Mouse (Mus musculus) heart, embryonic 11.5 days (tissue): ENCODE measurements around the gene Lonp1. TPM values are rescaled to one million over a fixed set of nuclear protein-coding genes. Genes with fewer than 3 reads are reported as not detected.

Experiments
- ATAC-seq: fragments of 200-750 bp; cut with Nextera tagmentation; replicated peaks from 2 replicates; pipeline ENCODE4 v1.8.0; 2017; ENCODE audit warnings: moderate library complexity; ENCODE audit not compliant: insufficient number of reproducible peaks, low FRiP score, low TSS enrichment
- H3K27ac ChIP-seq: fragments of 300-500 bp; sonication (generic); 2 replicates; pipeline ENCODE4 v1.5.1; 2014; ENCODE audit warnings: mild to moderate bottlenecking, low read depth, low read length
- H3K27me3 ChIP-seq: fragments of 300-500 bp; sonication (generic); 2 replicates; pipeline ENCODE4 v1.6.1; 2014; ENCODE audit warnings: mild to moderate bottlenecking, low read length, mixed read lengths; ENCODE audit not compliant: control insufficient read depth, insufficient read depth
- H3K36me3 ChIP-seq: fragments of 300-500 bp; sonication (generic); 2 replicates; pipeline ENCODE4 v1.6.1; 2014; ENCODE audit warnings: mild to moderate bottlenecking, low read length, moderate library complexity, mixed read lengths; ENCODE audit not compliant: control insufficient read depth, insufficient read depth
- H3K4me1 ChIP-seq: fragments of 300-500 bp; sonication (generic); 2 replicates; pipeline ENCODE4 v1.6.1; 2014; ENCODE audit warnings: low read length; ENCODE audit not compliant: control insufficient read depth, insufficient read depth
- H3K4me2 ChIP-seq: fragments of 300-500 bp; sonication (generic); 2 replicates; pipeline ENCODE4 v1.6.1; 2014; ENCODE audit warnings: mild to moderate bottlenecking, moderate library complexity
- H3K4me3 ChIP-seq: fragments of 300-500 bp; sonication (generic); 2 replicates; pipeline ENCODE4 v1.5.1; 2014; ENCODE audit warnings: low read depth, low read length
- H3K9ac ChIP-seq: fragments of 300-500 bp; sonication (generic); 2 replicates; pipeline ENCODE4 v1.6.1; 2014; ENCODE audit warnings: mild to moderate bottlenecking, low read depth, low read length, moderate library complexity
- H3K9me3 ChIP-seq: fragments of 300-500 bp; sonication (generic); replicated peaks from 2 replicates; pipeline ENCODE4 v1.6.1; 2016; ENCODE audit warnings: low read length; ENCODE audit not compliant: control insufficient read depth
- WGBS: fragments of 180-500 bp; shearing (Covaris S2); extraction: QIAGEN DNeasy Blood & Tissue Kit; methylation state at CpG from one replicate; pipeline ENCODE4 v1.1.7; 2014; ENCODE audit not compliant: insufficient replicate concordance; 5-methylcytosine and 5-hydroxymethylcytosine counted together
- polyA plus RNA-seq: library from polyadenylated mRNA; unstranded; fragments of >200 nt; fragmentation: Nextera tagmentation; extraction: Ambion mirVana; gene quantifications from 2 replicates; pipeline ENCODE4 v1.2.1, GENCODE M21; 2014

The Lonp1 gene
- polyA plus RNA-seq = 54.1 and 62.2 TPM in 2 replicates

DNA sequence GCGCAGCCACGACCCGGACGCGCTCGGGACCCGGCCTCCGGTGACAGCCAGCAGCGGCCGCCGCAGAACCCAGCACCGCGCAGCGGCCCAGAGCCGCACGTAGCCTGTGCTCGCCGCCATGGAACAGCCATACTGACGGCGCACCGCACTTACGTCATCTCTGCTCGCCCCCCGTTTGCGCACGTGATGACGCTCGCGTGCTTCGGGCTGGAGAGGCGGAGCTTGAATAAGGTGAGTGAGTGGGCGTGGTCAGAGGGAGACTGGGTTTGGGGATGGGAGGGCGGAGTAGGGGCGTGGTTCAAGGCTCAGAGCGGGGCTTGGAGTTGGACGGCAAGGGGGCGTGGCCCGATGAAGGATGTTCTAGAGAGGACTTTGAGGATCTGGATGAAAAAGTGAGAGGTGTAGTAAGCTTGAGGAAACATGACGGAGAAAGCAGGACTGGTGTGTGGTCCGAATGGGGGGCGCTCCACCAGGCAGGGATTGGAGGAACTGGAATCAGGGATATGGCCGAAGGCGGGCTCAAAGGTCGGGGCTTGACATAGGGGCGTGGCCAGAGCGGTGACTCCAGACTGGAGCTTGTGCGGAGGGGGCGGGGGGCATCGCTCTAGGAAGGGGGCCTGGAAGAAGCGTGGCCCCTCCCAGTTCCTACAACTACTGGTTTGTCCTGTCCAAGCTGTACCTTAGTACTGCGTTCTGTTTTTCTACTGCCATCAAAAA is at the start of gene Lonp1:
TSS of gene Lonp1 (minus strand) at position 134 of the 717 bp plus-strand sequence.
- WGBS = under 1% methylated on average over 51 of the region's 51 CpGs
- peaks cover 16% of the 10 kb centered on the region for H3K4me1 ChIP-seq
- H3K4me2 ChIP-seq = peak within 1 kb of the TSS; percentile 96
- H3K4me3 ChIP-seq = peak within 1 kb of the TSS; percentile 80
- H3K27me3 ChIP-seq = no peaks in the 10 kb centered on the region
- peak within 1 kb of the TSS; percentile 38 for H3K27ac ChIP-seq
- ATAC-seq = peak; percentile 92
- peaks cover 5% of the 10 kb centered on the region; the same call in 1 of the 2 replicates for H3K36me3 ChIP-seq
- peak within 1 kb of the TSS; percentile 81 for H3K9ac ChIP-seq
- H3K9me3 ChIP-seq = no peaks in the 10 kb centered on the region

DNA sequence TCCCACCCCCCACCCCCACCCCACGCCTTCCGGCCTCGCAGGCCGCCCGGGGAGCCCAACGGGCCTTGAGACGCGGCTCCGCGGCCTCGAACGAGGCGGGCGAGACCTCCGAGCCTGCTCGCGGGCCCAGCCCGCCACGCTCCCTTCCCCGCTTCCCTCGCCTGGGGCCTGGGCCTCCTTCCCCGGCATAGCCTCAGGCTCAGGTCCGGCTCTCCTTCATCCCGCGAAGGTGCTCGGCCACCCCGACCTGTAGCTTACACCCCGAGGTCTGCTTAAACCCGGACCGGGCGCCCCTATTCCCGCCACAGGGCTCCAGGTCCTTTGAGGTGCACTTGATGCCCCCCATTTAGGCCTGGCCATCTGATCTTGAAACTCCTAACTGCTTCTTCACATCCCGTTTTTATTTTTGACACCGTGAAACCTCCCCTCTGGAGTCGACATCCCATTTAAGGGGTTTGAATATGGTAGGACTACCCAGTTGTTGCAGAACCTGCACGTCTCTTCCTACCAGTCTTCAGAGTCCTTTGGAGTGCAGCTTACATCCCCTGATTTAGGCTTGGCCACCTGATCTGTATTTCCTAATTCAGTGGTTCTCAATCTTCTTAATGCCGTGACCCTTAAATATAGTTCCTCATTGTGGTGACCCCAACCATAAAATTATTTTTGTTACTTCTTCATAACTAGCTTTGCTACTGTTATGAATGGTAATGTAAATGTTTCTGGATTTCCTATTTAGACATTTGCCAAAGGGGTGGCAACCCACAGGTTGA is 47.1 kb upstream of the Lonp1 start:
- ATAC-seq = no peak
- Histone ChIP-seq H3K36me3 (peaks cover 9% of the 10 kb centered on the region), H3K27me3 (no peaks in the 10 kb centered on the region), H3K4me3 (peak overlapping the region; percentile 91), H3K27ac (peak overlapping the region; percentile 85), H3K4me1 (peaks cover 16% of the 10 kb centered on the region), H3K9me3 (no peaks in the 10 kb centered on the region), H3K4me2 (peak overlapping the region; percentile 76), H3K9ac (peak overlapping the region; percentile 98)
- WGBS = 1% methylated on average over 37 of the region's 37 CpGs

DNA sequence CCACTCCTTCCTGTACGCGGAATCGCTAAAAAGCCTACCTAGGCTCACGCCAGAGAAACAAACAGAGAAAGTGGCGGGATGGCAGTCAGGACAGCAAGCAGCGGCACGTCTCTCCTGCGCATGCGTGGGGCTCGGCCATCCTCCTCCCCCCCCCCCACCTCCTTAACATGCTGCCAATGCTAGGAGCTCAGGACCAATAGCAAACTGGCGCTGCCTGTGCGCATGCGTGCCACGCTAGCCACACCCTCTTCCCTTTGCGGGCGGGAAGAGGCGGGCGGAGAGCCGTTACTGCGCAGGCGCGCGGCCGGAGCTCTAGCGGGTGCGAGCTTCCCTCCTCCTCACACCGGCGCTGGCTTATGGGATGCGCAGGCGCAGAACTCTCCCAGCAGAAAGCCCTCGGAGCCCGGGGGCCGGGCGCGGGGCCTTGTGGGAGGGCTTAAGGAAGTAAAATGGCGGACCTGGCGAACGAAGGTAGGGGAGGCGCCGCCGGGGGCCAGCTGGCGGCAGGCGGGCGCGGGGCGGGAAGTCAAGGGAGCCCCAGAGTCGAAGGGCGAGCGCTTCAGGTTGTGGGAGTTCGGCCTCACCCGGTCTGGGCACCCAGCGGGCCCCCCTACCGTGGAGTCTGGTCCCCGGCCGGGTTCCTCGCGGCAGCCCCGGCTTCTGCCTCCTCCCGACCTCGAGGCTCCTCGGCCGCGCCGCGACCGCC is 46.4 kb upstream of the Lonp1 start, which contains the start of gene Ranbp3:
TSS of gene Ranbp3 (plus strand) at position 354 of the 706 bp plus-strand sequence.
- under 1% methylated on average over 62 of the region's 66 CpGs for WGBS
- Histone ChIP-seq H3K4me2 (peak within 1 kb of the TSS; percentile 76), H3K9ac (peak within 1 kb of the TSS; percentile 98)

DNA sequence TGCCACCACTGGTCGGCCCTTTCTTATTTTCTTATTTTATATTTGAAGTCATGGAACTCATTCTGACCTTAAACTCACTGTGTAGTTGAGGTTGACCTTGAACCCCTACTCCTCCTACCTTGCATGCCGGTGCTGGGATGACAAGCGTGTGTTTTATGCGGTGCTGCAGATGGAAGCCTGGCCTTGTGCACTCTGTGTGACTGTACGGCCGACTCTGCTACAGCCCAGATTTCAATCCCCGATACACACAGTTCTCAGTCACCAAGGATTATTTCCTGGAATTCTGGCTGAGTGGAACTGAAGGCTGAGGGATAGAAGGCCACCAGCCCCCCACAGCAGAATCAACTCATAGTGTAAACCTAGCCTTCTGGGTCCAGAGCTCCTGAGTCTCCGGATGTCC is 43.1 kb upstream of the Lonp1 start:
- Histone ChIP-seq H3K27ac (no peak overlapping the region), H3K4me2 (no peak overlapping the region), H3K36me3 (no peaks in the 10 kb centered on the region), H3K27me3 (no peaks in the 10 kb centered on the region), H3K4me1 (peaks cover 9% of the 10 kb centered on the region), H3K9me3 (no peaks in the 10 kb centered on the region), H3K9ac (no peak overlapping the region), H3K4me3 (no peak overlapping the region)
- 82% methylated on average over 8 of the region's 8 CpGs for WGBS
- no peak for ATAC-seq

More for the DNA sequence above, 46.4 kb upstream of the Lonp1 start, which contains the start of gene Ranbp3:
- Histone ChIP-seq H3K9me3 (no peaks in the 10 kb centered on the region), H3K4me3 (peak within 1 kb of the TSS; percentile 91), H3K27me3 (no peaks in the 10 kb centered on the region), H3K4me1 (peaks cover 16% of the 10 kb centered on the region), H3K36me3 (peaks cover 9% of the 10 kb centered on the region), H3K27ac (peak within 1 kb of the TSS; percentile 85)
- peak; percentile 89 for ATAC-seq

DNA sequence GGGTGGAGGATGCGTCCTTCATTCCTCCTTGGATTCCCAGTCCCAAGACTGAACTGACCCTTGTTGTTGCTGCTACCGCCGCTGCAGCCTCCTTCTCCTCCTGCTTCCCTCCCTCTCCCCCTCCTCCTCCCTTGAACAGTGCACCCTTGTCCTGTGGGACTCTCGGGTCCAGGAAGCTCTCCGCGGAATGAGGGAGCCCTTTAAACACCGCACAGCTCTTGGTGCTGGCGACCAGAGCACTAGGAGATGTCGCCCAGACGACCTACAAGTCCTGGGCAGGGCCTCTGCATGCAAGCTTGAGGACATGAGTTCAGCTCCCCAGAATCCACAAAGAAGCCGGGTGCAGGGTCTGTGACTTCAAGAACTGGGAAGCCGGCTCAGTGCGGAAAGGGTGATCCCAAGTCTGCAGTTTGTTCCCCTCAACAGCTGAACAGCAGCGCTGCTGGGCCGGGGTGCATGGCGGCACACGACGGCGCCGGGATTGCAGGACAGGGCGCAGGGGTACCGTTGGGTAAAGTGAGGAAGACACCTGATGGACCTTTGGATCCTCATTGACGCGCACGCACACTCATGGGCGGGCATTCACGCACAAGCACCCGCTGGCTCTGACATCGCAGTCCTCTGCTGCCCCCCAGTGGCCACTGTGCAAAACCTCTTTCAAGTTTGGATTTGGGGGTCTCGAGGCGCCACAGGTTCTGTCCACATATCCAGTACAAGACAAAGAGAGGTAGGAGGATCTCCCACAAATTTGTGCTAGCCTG is 41.9 kb upstream of the Lonp1 start:
- 5% methylated on average over 31 of the region's 31 CpGs for WGBS
- H3K4me2 ChIP-seq = peak overlapping the region; percentile 87
- H3K27ac ChIP-seq = no peak overlapping the region
- no peaks in the 10 kb centered on the region for H3K36me3 ChIP-seq
- peaks cover 12% of the 10 kb centered on the region for H3K4me1 ChIP-seq
- H3K9me3 ChIP-seq = no peaks in the 10 kb centered on the region
- no peaks in the 10 kb centered on the region for H3K27me3 ChIP-seq
- H3K9ac ChIP-seq = peak overlapping the region; percentile 64
- ATAC-seq = no peak; the same call in 1 of the 2 replicates
- H3K4me3 ChIP-seq = peak overlapping the region; percentile 47

DNA sequence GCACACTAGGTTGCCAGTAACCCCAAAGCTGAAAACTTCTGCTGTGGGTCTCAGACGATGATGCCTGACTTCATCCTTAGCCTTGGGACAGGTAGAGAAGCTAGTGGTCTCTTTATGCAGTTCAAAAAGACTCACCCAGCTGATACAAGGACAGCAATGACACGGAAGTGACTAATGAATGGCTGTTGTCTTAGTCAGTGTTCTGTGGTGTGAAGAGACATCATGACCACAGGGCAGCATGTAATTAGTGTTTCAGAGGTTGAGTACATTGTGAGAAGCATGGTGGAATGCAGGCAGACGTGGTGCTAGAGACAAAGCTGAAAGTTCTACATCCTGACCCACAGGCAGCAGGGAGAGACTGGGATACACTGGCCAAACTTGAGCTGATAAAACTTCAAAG is 40.9 kb upstream of the Lonp1 start:
- Histone ChIP-seq H3K4me1 (peaks cover 12% of the 10 kb centered on the region), H3K4me2 (no peak overlapping the region), H3K9me3 (no peaks in the 10 kb centered on the region), H3K36me3 (no peaks in the 10 kb centered on the region), H3K27me3 (no peaks in the 10 kb centered on the region), H3K4me3 (no peak overlapping the region), H3K9ac (no peak overlapping the region), H3K27ac (no peak overlapping the region)
- no peak for ATAC-seq
- WGBS = 62% methylated on average over 3 of the region's 3 CpGs

DNA sequence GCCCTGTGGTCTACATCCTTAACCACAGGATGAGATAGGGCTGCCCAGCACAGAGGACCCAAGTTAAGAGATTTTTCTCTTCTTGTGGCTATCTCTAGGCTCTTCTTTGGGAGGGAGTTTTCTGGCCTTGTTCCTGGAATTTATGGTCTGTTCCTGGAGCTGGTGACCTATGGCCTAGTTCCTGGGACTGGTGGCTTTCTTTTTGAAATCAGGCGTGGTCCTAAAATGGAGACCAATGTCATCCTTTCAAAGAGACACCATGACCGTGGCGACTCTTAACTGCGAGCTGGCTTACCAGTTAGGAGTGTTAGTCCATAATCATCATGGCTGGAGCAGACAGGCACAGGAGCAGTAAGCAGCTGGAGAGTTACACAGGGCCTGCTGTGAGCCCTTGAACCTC is 39.7 kb upstream of the Lonp1 start:
- no peak overlapping the region for H3K27ac ChIP-seq
- H3K4me3 ChIP-seq = no peak overlapping the region
- WGBS = 88% methylated on average over 4 of the region's 4 CpGs
- no peaks in the 10 kb centered on the region for H3K36me3 ChIP-seq
- no peak overlapping the region for H3K4me2 ChIP-seq
- H3K4me1 ChIP-seq = peaks cover 9% of the 10 kb centered on the region
- H3K9me3 ChIP-seq = no peaks in the 10 kb centered on the region
- ATAC-seq = no peak
- H3K27me3 ChIP-seq = no peaks in the 10 kb centered on the region
- H3K9ac ChIP-seq = no peak overlapping the region

DNA sequence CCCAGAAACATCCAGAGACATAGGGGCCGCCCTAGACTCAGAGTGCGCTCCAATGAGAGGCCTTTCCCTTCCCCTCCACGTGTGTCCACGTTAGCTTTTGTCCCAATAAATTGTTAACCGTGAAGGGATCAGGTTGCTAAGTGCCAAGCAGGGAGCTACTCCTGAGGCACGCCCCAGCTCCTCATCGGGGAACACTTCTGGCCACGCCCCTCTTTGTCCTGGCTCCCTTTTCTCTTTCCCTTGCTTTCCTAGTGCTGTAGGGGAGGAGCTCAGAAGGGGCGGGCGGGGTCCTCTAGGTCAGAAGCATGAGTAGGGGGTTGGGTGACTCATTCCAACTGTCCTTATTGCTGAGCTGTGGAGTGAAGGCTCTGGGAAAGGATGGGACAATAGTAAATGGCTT is 37.6 kb upstream of the Lonp1 start:
- Histone ChIP-seq H3K9ac (peak overlapping the region; percentile 63; the same call in 1 of the 2 replicates), H3K27ac (no peak overlapping the region), H3K9me3 (no peaks in the 10 kb centered on the region), H3K4me2 (peak overlapping the region; percentile 56), H3K4me3 (peak overlapping the region; percentile 21), H3K36me3 (no peaks in the 10 kb centered on the region), H3K27me3 (no peaks in the 10 kb centered on the region), H3K4me1 (peaks cover 9% of the 10 kb centered on the region)
- 8% methylated on average over 10 of the region's 10 CpGs for WGBS
- ATAC-seq = 0 out of 2 replicates have a peak, but pooled peaks have one; percentile 23
